Mouse (Mus musculus): ENCODE data around the gene Bag5. TPM values are rescaled to one million over a fixed set of nuclear protein-coding genes. Genes with fewer than 3 reads are reported as not detected.
A peak's percentile ranks its signal among the peaks of the same experiment; 100 is the strongest.

Gene Bag5
- 68.1 and 71.8 TPM in 2 replicates for polyA plus RNA-seq (2014; fragmentation: Nextera tagmentation; extraction: Ambion mirVana)

DNA sequence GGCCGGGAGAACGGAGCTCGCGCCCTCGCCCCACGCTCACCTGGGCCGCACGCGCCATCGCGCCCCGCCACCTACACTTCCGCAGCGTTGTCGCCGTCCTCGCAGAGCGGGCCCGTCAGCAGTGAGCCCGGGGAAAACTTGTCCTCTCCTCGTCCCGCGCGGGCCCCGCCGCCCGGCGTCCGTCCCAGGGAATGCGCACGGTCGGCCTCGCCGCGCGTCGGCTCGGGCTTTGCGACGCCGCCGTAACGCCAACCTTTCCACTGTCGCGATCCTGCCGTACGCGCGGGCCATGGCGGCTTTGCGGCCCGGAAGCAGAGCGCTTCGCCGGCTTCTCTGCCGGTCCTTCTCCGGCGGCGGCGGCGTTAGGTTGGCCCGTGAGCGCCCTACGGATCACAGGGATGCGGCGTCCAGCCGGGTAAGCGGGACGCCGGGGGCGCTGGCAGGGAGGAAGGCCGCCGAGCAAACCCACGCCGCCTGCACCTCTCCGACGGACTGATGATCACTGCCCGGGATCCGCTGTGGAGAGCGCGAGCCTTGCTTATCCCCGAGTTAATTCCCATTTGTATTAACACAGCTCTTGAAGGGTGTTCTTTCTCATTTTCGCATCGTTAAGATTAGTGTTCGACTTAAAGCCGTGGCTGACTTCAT, at the start of gene Bag5, which contains the start of gene Apopt1:
TSS of gene Bag5 (minus strand) at position 254 of the 648 bp plus-strand sequence.
TSS of gene Apopt1 (plus strand) at position 258 of the 648 bp plus-strand sequence.
- H3K4me1 ChIP-seq (ENCODE audit: control insufficient read depth, insufficient read depth, low read length): peaks cover 12% of the 10 kb centered on the region; the same call in 1 of the 2 replicates
- H3K9ac ChIP-seq (replicated peaks; ENCODE audit: low read depth, low read length): peak within 1 kb of the TSS; percentile 92
- H3K27ac ChIP-seq (ENCODE audit: low read depth, low read length): peak within 1 kb of the TSS; percentile 85
- ATAC-seq (ENCODE audit: low read depth): peak; percentile 94
- no peaks in the 10 kb centered on the region for H3K27me3 ChIP-seq (ENCODE audit: control insufficient read depth, insufficient read depth, low read length)
- peak within 1 kb of the TSS; percentile 97 for H3K4me2 ChIP-seq (ENCODE audit: low read depth, low read length)
- H3K4me3 ChIP-seq (ENCODE audit: low read depth, low read length): peak within 1 kb of the TSS; percentile 90
- H3K36me3 ChIP-seq (ENCODE audit: control insufficient read depth, insufficient read depth, low read length): peaks cover 20% of the 10 kb centered on the region
- WGBS: under 1% methylated on average over 80 of the region's 86 CpGs
- H3K9me3 ChIP-seq (ENCODE audit: control insufficient read depth, low read length): no peaks in the 10 kb centered on the region

DNA sequence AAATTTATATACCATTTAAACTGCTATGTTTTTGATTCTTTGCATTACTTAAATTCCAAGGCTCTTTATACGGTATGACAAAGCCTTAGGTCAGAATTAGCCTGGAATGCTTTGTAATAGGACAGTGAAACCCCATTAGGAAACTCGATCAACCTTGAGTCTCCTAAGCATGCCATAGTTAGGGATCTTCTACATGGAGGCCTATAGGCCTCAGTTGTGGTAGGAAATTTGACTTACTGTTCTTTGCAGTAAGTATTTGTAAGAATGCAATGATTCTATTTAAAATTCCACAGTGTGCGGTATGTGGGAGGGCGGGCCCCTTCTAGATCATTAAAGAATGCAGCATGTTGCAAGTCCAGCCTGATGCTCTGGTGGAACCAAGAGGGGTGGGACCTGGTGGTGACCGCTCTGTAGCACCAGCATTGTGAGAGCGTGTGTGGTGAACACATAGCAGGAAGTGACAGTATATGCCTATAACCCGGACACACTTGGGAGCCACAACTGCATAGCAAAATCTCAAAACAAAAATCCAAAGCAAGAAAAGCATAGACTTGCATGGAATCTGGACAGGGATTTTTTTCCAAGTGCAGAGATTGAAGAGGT, 47.4 kb upstream of the Bag5 start:
- H3K9ac ChIP-seq (replicated peaks; ENCODE audit: low read depth, low read length): 0 out of 2 replicates have a peak overlapping the region, but pooled peaks have one; percentile 0
- peak overlapping the region; percentile 99 for H3K4me2 ChIP-seq (ENCODE audit: low read depth, low read length)
- H3K27me3 ChIP-seq (ENCODE audit: control insufficient read depth, insufficient read depth, low read length): no peaks in the 10 kb centered on the region
- no peak for ATAC-seq (ENCODE audit: low read depth)
- 72% methylated on average over 7 of the region's 7 CpGs for WGBS
- peaks cover 29% of the 10 kb centered on the region for H3K4me1 ChIP-seq (ENCODE audit: control insufficient read depth, insufficient read depth, low read length)
- no peaks in the 10 kb centered on the region for H3K9me3 ChIP-seq (ENCODE audit: control insufficient read depth, low read length)
- H3K36me3 ChIP-seq (ENCODE audit: control insufficient read depth, insufficient read depth, low read length): no peaks in the 10 kb centered on the region
- H3K27ac ChIP-seq (ENCODE audit: low read depth, low read length): no peak overlapping the region
- peak overlapping the region; percentile 88 for H3K4me3 ChIP-seq (ENCODE audit: low read depth, low read length)

DNA sequence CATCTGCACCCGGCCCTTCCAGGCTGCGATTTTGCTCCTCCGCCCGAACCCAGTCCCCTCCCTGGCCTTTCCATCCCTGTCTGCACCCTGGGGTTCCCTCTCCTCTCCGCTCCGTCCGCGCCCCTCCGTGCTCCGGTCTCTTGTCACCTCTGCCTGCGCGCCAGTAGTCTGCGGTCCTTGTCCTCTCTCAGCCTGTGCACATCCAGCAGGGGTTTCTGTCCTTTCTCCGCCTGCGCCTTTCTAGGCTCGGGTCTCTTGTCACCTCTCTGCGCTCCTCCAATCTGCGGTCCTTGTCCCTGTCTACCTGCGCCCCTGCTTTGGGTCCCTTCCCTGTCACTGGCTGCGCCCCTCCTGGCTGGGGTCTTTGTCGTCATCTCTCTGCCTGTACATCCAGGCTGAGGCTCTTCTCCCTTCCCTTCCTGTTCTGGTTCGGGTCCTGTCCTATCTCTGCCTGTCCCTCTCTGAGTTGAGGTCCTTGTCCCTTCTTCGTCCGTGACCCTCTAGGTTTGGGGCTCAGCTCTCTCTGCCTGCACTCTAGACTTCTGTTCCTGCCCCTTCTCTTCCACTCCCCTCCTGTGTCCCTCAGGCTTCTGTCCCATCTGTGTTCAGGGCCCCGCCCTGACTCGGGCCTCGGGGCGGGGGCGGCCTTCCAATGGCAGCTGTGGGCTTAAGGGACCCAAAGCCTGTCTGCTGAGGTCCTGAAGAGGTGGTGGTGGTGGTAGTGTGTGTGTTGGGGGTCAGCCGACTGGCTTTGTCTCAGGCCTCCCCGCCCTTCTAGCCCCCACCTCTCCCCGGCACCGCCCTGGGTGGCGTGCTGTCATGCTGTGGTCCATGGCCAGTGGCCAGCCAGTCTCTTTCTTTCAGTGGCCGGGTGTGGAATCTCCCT, 46.4 kb upstream of the Bag5 start:
- under 1% methylated on average over 33 of the region's 35 CpGs for WGBS
- Histone ChIP-seq H3K9ac (replicated peaks; ENCODE audit: low read depth, low read length) (peak overlapping the region; percentile 97), H3K4me2 (ENCODE audit: low read depth, low read length) (peak overlapping the region; percentile 99), H3K4me3 (ENCODE audit: low read depth, low read length) (peak overlapping the region; percentile 88), H3K27me3 (ENCODE audit: control insufficient read depth, insufficient read depth, low read length) (no peaks in the 10 kb centered on the region), H3K27ac (ENCODE audit: low read depth, low read length) (peak overlapping the region; percentile 97), H3K4me1 (ENCODE audit: control insufficient read depth, insufficient read depth, low read length) (peaks cover 29% of the 10 kb centered on the region), H3K9me3 (ENCODE audit: control insufficient read depth, low read length) (no peaks in the 10 kb centered on the region), H3K36me3 (ENCODE audit: control insufficient read depth, insufficient read depth, low read length) (no peaks in the 10 kb centered on the region)
- peak; percentile 62 for ATAC-seq (ENCODE audit: low read depth)

DNA sequence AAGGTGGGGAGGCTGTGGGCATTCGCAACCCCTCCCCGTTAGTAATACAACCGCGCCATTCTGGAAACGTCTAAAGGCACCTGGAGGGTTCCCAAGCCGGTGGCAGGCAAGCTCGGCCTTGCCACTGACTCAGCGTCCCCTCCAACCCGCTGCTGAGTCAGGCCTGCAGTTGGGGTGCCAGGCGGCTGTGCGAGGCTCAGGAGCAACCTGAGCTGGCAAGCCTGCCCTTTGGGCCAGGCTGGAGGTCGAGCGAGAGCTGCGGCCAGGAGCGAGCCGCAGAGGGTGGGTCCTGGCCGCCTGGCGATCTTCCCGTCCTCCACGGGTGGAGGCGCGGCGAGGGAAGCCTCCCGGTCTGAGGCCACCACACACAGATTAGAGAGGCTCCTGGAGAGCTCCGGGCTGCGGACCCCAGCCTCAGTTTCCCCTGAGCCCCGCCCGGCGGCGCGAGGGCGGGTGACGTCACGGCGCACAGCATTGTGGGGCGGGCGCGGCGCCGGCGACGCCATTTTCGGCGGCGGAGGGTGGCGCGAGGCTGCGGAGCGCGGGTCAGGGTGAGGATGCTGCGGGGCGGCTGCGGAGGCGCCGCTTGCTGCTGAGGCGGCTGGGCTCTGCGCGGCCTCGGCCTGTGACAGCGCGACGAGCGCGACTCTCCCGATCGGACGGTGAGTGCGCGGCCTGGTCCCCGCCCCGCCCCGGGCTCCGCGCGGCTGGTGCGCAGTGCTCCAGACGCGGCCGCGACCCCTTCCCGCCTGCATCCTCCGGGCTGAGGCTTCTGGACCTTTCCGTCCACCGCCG, 45.5 kb upstream of the Bag5 start, which contains the start of gene Klc1:
TSS of gene Klc1 (plus strand) at position 469 of the 795 bp plus-strand sequence.
- ATAC-seq (ENCODE audit: low read depth): peak; percentile 81
- no peaks in the 10 kb centered on the region for H3K27me3 ChIP-seq (ENCODE audit: control insufficient read depth, insufficient read depth, low read length)
- H3K4me1 ChIP-seq (ENCODE audit: control insufficient read depth, insufficient read depth, low read length): peaks cover 29% of the 10 kb centered on the region
- no peaks in the 10 kb centered on the region for H3K9me3 ChIP-seq (ENCODE audit: control insufficient read depth, low read length)
- peak within 1 kb of the TSS; percentile 88 for H3K4me3 ChIP-seq (ENCODE audit: low read depth, low read length)
- peak within 1 kb of the TSS; percentile 97 for H3K27ac ChIP-seq (ENCODE audit: low read depth, low read length)
- peak within 1 kb of the TSS; percentile 99 for H3K4me2 ChIP-seq (ENCODE audit: low read depth, low read length)
- H3K9ac ChIP-seq (replicated peaks; ENCODE audit: low read depth, low read length): peak within 1 kb of the TSS; percentile 97
- under 1% methylated on average over 62 of the region's 85 CpGs for WGBS
- no peaks in the 10 kb centered on the region for H3K36me3 ChIP-seq (ENCODE audit: control insufficient read depth, insufficient read depth, low read length)

DNA sequence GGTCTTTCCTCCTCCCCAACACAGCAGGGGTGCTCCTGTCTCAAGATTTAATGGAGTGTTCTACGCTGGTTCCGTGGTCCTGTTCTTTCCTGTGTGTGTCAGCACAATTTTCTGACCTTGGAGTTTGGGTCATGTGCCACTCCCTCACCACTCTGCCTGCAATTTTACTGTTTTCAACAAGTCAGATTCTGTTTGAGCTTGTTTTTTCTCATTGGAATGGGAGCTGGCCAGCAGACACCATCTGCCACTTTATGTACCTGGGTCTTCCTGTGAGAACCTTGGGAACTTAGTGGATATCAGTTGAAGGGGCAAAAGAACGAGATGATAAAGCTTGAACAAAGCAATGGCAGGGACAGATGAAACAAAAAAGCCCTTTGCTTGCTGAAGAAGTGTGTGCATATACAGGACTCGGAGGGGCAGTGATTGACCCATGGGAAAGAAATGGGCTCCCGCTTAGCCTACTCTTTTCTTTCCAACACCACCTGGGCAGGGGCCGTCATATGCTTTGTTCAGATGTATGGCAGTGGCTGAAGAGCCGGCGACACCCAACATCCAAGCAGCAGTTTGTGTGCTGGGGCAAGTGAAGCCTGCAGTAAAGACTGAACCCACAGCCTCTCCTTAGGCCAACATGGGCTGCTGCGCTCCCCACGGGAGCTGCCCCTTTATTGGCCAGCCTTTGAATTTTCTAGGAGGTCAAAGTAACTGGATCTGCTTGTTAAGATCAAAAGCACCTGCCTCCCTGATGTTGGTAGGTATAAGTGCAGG, 44.7 kb upstream of the Bag5 start:
- no peaks in the 10 kb centered on the region for H3K9me3 ChIP-seq (ENCODE audit: control insufficient read depth, low read length)
- H3K27ac ChIP-seq (ENCODE audit: low read depth, low read length): peak overlapping the region; percentile 97
- peak overlapping the region; percentile 99 for H3K4me2 ChIP-seq (ENCODE audit: low read depth, low read length)
- peaks cover 29% of the 10 kb centered on the region for H3K4me1 ChIP-seq (ENCODE audit: control insufficient read depth, insufficient read depth, low read length)
- no peak for ATAC-seq (ENCODE audit: low read depth)
- no peaks in the 10 kb centered on the region for H3K27me3 ChIP-seq (ENCODE audit: control insufficient read depth, insufficient read depth, low read length)
- no peaks in the 10 kb centered on the region for H3K36me3 ChIP-seq (ENCODE audit: control insufficient read depth, insufficient read depth, low read length)
- 34% methylated on average over 10 of the region's 10 CpGs for WGBS
- peak overlapping the region; percentile 97 for H3K9ac ChIP-seq (replicated peaks; ENCODE audit: low read depth, low read length)
- H3K4me3 ChIP-seq (ENCODE audit: low read depth, low read length): peak overlapping the region; percentile 88

DNA sequence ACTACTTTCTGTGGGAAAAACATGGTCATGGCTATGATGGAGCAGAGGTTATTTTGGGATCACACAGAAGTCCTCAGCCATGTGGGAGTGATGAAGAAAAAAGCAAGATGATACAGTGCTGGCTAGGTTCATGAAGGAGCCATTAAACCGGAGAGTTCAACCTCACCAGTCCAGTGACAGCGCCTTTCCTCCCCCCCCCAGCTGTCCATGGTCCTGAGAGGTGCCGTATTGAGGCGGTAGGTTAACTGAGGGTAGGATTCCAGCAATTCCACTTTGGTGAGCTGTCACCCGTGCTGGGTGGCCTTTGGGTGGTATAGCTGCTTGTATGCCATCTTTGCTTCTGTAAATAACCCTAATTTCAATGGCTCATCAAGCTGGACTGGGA, 43.6 kb upstream of the Bag5 start:
- ATAC-seq (ENCODE audit: low read depth): no peak
- no peak overlapping the region for H3K27ac ChIP-seq (ENCODE audit: low read depth, low read length)
- peaks cover 22% of the 10 kb centered on the region for H3K4me1 ChIP-seq (ENCODE audit: control insufficient read depth, insufficient read depth, low read length)
- H3K9ac ChIP-seq (replicated peaks; ENCODE audit: low read depth, low read length): no peak overlapping the region
- WGBS: 48% methylated on average over 5 of the region's 5 CpGs
- no peak overlapping the region for H3K4me2 ChIP-seq (ENCODE audit: low read depth, low read length)
- H3K27me3 ChIP-seq (ENCODE audit: control insufficient read depth, insufficient read depth, low read length): no peaks in the 10 kb centered on the region
- H3K4me3 ChIP-seq (ENCODE audit: low read depth, low read length): no peak overlapping the region
- H3K36me3 ChIP-seq (ENCODE audit: control insufficient read depth, insufficient read depth, low read length): no peaks in the 10 kb centered on the region
- no peaks in the 10 kb centered on the region for H3K9me3 ChIP-seq (ENCODE audit: control insufficient read depth, low read length)

DNA sequence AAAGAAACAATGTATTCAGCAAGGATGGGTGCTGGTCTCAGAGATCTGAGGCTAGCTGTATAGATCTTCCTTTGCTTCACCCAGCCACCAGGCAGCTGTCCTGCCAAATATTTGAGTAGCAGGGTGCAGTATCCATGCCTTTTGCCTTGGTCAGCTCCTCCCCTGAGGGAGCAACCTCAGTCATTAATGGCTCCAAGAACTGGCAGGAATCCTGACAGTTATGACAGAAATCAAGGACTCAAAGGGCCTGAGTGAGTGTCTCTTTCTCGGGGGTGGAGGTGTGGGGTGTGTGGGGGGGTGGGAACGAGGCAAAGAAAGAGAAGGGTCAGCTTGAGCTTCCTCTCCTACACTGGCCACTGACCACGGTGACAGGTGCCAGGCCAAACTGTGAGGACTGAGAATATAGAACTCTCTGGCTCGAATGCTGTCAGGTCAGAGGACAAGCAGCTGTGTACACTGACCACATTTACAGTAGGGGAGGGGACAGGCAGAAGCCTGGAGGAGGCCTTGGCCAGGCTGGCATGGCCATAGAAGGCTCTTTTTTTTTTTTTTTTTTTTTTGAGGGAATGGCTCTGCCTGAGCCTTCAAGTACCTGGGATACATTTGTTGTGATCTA, 43.1 kb upstream of the Bag5 start:
- Histone ChIP-seq H3K4me3 (ENCODE audit: low read depth, low read length) (no peak overlapping the region), H3K36me3 (ENCODE audit: control insufficient read depth, insufficient read depth, low read length) (no peaks in the 10 kb centered on the region), H3K27me3 (ENCODE audit: control insufficient read depth, insufficient read depth, low read length) (no peaks in the 10 kb centered on the region), H3K27ac (ENCODE audit: low read depth, low read length) (no peak overlapping the region), H3K9ac (replicated peaks; ENCODE audit: low read depth, low read length) (no peak overlapping the region), H3K9me3 (ENCODE audit: control insufficient read depth, low read length) (no peaks in the 10 kb centered on the region), H3K4me2 (ENCODE audit: low read depth, low read length) (no peak overlapping the region), H3K4me1 (ENCODE audit: control insufficient read depth, insufficient read depth, low read length) (peaks cover 18% of the 10 kb centered on the region)
- no peak for ATAC-seq (ENCODE audit: low read depth)
- WGBS: 61% methylated on average over 4 of the region's 4 CpGs

Data from neural tube, embryonic 14.5 days (tissue).